Mouse (Mus musculus): ENCODE measurements around the gene Lrig3.

GRCm38 (mm10) chr10:125964709-125965108 is 1.3 kb upstream of the Lrig3 start:
- TF ChIP-seq MYOD1 (IDR thresholded peaks at IDR 0.05; ENCODE audit: control insufficient read depth in 1 of 3, insufficient read length in 2 of 3, low read depth in 2 of 3) (no peak), E2F4 (IDR thresholded peaks at IDR 0.05; ENCODE audit: insufficient read depth) (no peak), POLR2A (IDR thresholded peaks at IDR 0.05; ENCODE audit: insufficient read length, low read depth) (no peak), POLR2AphosphoS2 (IDR thresholded peaks at IDR 0.05; ENCODE audit: insufficient read length, low read depth) (no peak), MYOG (IDR thresholded peaks at IDR 0.05; ENCODE audit: control insufficient read depth in 1 of 3, insufficient read depth in 1 of 3, insufficient read length in 2 of 3, low read depth in 2 of 3) (no peak), USF1 (IDR thresholded peaks at IDR 0.05; ENCODE audit: low read depth) (no peak), CEBPB (IDR thresholded peaks at IDR 0.05; ENCODE audit: insufficient read depth, poor library complexity, severe bottlenecking) (no peak), MAX (IDR thresholded peaks at IDR 0.05; ENCODE audit: low read depth) (no peak), TCF12 (IDR thresholded peaks at IDR 0.05; ENCODE audit: insufficient read depth, poor library complexity, severe bottlenecking) (no peak), REST (IDR thresholded peaks at IDR 0.05; ENCODE audit: insufficient read depth, insufficient read length) (no peak), SRF (IDR thresholded peaks at IDR 0.05; ENCODE audit: control insufficient read depth, insufficient read length, low read depth) (no peak), TCF3 (IDR thresholded peaks at IDR 0.05; ENCODE audit: insufficient read length, low read depth) (no peak)

Measured in myocyte (in vitro differentiated cells).